ENCODE assay signal across 12 mouse cellular contexts in genomic region chr2:26634629-26635488, GRCm38 (mm10). TPM values are rescaled to one million over a fixed set of nuclear protein-coding genes. Genes with fewer than 3 reads are reported as not detected.
DNase-seq lines count a peak whose midpoint lies in the region; ATAC-seq and TF ChIP-seq lines count a peak whose summit lies in the region.
"Had no signal": no experiment of that assay in that cellular context is flagged by ENCODE, and none has a peak within 500 bp of the region (broad histone marks: within the 10 kb centered on the region; RNA-seq: fewer than 3 reads in every experiment).

No protein-coding gene starts in this region.

- H3K27ac ChIP-seq in forebrain, embryonic 11.5 days (ENCODE audit: low read depth, low read length), result no peak overlapping the region
- no peak overlapping the region for H3K27ac ChIP-seq in forebrain, embryonic 15.5 days (replicated peaks)
- H3K27ac ChIP-seq in midbrain, embryonic 10.5 days (replicated peaks), result no peak overlapping the region
- H3K27ac ChIP-seq in midbrain, embryonic 14.5 days (replicated peaks; ENCODE audit: low read depth, low read length), result no peak overlapping the region
- H3K27ac ChIP-seq in limb, embryonic 14.5 days (replicated peaks; ENCODE audit: low read depth, low read length), result no peak overlapping the region
- peak overlapping the region; percentile 28; the same call in 1 of the 2 replicates for H3K27ac ChIP-seq in neural tube, embryonic 13.5 days (replicated peaks)
- no peak overlapping the region for H3K27ac ChIP-seq in left cerebral cortex, adult 2 months

- no peak for TF ChIP-seq CTCF in left cerebral cortex, adult 2 months (IDR thresholded peaks at IDR 0.05)

- no peak overlapping the region for H3K4me2 ChIP-seq in forebrain, embryonic 11.5 days (ENCODE audit: low read depth, low read length, severe bottlenecking)
- no peak overlapping the region for H3K4me2 ChIP-seq in forebrain, embryonic 15.5 days (replicated peaks)
- no peak overlapping the region for H3K4me2 ChIP-seq in midbrain, embryonic 14.5 days (ENCODE audit: low read length)
- H3K4me2 ChIP-seq in limb, embryonic 14.5 days (replicated peaks; ENCODE audit: low read depth, low read length, severe bottlenecking), result no peak overlapping the region
- H3K4me2 ChIP-seq in neural tube, embryonic 13.5 days, result no peak overlapping the region
- H3K4me2 ChIP-seq: liver, embryonic 13.5 days had no signal

- intact Hi-C loops in left cerebral cortex, adult 2 months (cut with DNase I), result loop anchor here (5.0 kb wide), 1 partner anchor 188 kb away; the partner anchor contains the start of gene Sec16a

- 67% methylated on average over 12 of the region's 12 CpGs for WGBS in forebrain, embryonic 11.5 days
- 71% methylated on average over 12 of the region's 12 CpGs for WGBS in forebrain, embryonic 15.5 days
- WGBS in midbrain, embryonic 10.5 days, result 67% methylated on average over 12 of the region's 12 CpGs
- WGBS in midbrain, embryonic 14.5 days, result 75% methylated on average over 12 of the region's 12 CpGs
- 62% methylated on average over 12 of the region's 12 CpGs for WGBS in limb, embryonic 14.5 days
- WGBS in neural tube, embryonic 13.5 days, result 60% methylated on average over 12 of the region's 12 CpGs

- H3K27me3 ChIP-seq in forebrain, embryonic 11.5 days (ENCODE audit: control insufficient read depth, insufficient read depth, low read length), result no peaks in the 10 kb centered on the region
- H3K27me3 ChIP-seq in forebrain, embryonic 15.5 days, result no peaks in the 10 kb centered on the region
- H3K27me3 ChIP-seq in midbrain, embryonic 10.5 days (ENCODE audit: low read depth, poor library complexity, severe bottlenecking), result no peaks in the 10 kb centered on the region
- H3K27me3 ChIP-seq in midbrain, embryonic 14.5 days (ENCODE audit: control insufficient read depth, insufficient read depth, low read length), result no peaks in the 10 kb centered on the region
- H3K27me3 ChIP-seq in limb, embryonic 14.5 days (ENCODE audit: control insufficient read depth, insufficient read depth, low read length), result no peaks in the 10 kb centered on the region
- H3K27me3 ChIP-seq in neural tube, embryonic 13.5 days, result no peaks in the 10 kb centered on the region

- DNase-seq in forebrain, embryonic 11.5 days (ENCODE audit: low spot score), result peak; percentile 67
- DNase-seq in midbrain, embryonic 10.5 days (ENCODE audit: low spot score), result peak; percentile 35
- DNase-seq in midbrain, embryonic 14.5 days, result no peak
- no peak for DNase-seq in limb, embryonic 14.5 days (ENCODE audit: low spot score)
- DNase-seq in left cerebral cortex, adult 2 months (ENCODE audit: extremely low spot score in 1 of 2, low spot score in 2 of 2), result no peak
- DNase-seq in urinary bladder, postnatal 25 days (ENCODE audit: low spot score), result no peak
- DNase-seq: liver, embryonic 13.5 days had no signal

- peaks cover 15% of the 10 kb centered on the region for H3K36me3 ChIP-seq in forebrain, embryonic 11.5 days (ENCODE audit: control insufficient read depth, insufficient read depth, low read length)
- H3K36me3 ChIP-seq in forebrain, embryonic 15.5 days, result peaks cover 31% of the 10 kb centered on the region
- peaks cover 73% of the 10 kb centered on the region for H3K36me3 ChIP-seq in midbrain, embryonic 10.5 days
- H3K36me3 ChIP-seq in midbrain, embryonic 14.5 days (ENCODE audit: control insufficient read depth, insufficient read depth, low read length), result peaks cover 54% of the 10 kb centered on the region
- peaks cover 62% of the 10 kb centered on the region for H3K36me3 ChIP-seq in limb, embryonic 14.5 days (ENCODE audit: control insufficient read depth, insufficient read depth, low read length)
- H3K36me3 ChIP-seq in neural tube, embryonic 13.5 days, result peaks cover 52% of the 10 kb centered on the region

- H3K9ac ChIP-seq in forebrain, embryonic 11.5 days (ENCODE audit: low read length), result no peak overlapping the region
- H3K9ac ChIP-seq in forebrain, embryonic 15.5 days (replicated peaks), result no peak overlapping the region
- no peak overlapping the region for H3K9ac ChIP-seq in midbrain, embryonic 14.5 days (replicated peaks; ENCODE audit: low read length)
- no peak overlapping the region for H3K9ac ChIP-seq in limb, embryonic 14.5 days (ENCODE audit: low read depth, low read length, severe bottlenecking)
- peak overlapping the region; percentile 10; the same call in 1 of the 2 replicates for H3K9ac ChIP-seq in neural tube, embryonic 13.5 days
- H3K9ac ChIP-seq: liver, embryonic 13.5 days had no signal

- H3K4me1 ChIP-seq in forebrain, embryonic 11.5 days (replicated peaks; ENCODE audit: control insufficient read depth, insufficient read depth, low read length), result peaks cover 16% of the 10 kb centered on the region; the same call in 1 of the 2 replicates
- H3K4me1 ChIP-seq in forebrain, embryonic 15.5 days, result peaks cover 60% of the 10 kb centered on the region
- peaks cover 59% of the 10 kb centered on the region for H3K4me1 ChIP-seq in midbrain, embryonic 10.5 days
- H3K4me1 ChIP-seq in midbrain, embryonic 14.5 days (ENCODE audit: control insufficient read depth, insufficient read depth, low read length), result peaks cover 40% of the 10 kb centered on the region
- H3K4me1 ChIP-seq in limb, embryonic 14.5 days (ENCODE audit: control insufficient read depth, insufficient read depth, low read length), result peaks cover 20% of the 10 kb centered on the region
- H3K4me1 ChIP-seq in neural tube, embryonic 13.5 days (replicated peaks), result peaks cover 92% of the 10 kb centered on the region

- 0 out of 2 replicates have a peak, but pooled peaks have one; percentile 7 for TF ChIP-seq POLR2A in limb, embryonic 14.5 days (IDR thresholded peaks at IDR 0.05; ENCODE audit: borderline replicate concordance, extremely low read depth, insufficient read depth, insufficient read length)

- no peaks in the 10 kb centered on the region for H3K9me3 ChIP-seq in forebrain, embryonic 11.5 days (ENCODE audit: control insufficient read depth, low read length)
- no peaks in the 10 kb centered on the region for H3K9me3 ChIP-seq in forebrain, embryonic 15.5 days
- H3K9me3 ChIP-seq in midbrain, embryonic 10.5 days (replicated peaks), result no peaks in the 10 kb centered on the region
- no peaks in the 10 kb centered on the region for H3K9me3 ChIP-seq in midbrain, embryonic 14.5 days (ENCODE audit: control insufficient read depth, low read length)
- no peaks in the 10 kb centered on the region for H3K9me3 ChIP-seq in limb, embryonic 14.5 days (ENCODE audit: control insufficient read depth, low read length)
- no peaks in the 10 kb centered on the region for H3K9me3 ChIP-seq in neural tube, embryonic 13.5 days
- H3K9me3 ChIP-seq: liver, embryonic 13.5 days had no signal

- ATAC-seq in forebrain, embryonic 11.5 days (replicated peaks; ENCODE audit: low FRiP score), result no peak
- ATAC-seq in forebrain, embryonic 15.5 days (replicated peaks), result no peak
- ATAC-seq in midbrain, embryonic 14.5 days (ENCODE audit: low FRiP score, low TSS enrichment), result no peak
- ATAC-seq in limb, embryonic 14.5 days (ENCODE audit: low FRiP score, low read depth), result no peak
- ATAC-seq in neural tube, embryonic 13.5 days (ENCODE audit: low read depth), result no peak

- H3K4me3 ChIP-seq in forebrain, embryonic 11.5 days (ENCODE audit: low read depth, low read length), result no peak overlapping the region
- no peak overlapping the region for H3K4me3 ChIP-seq in forebrain, embryonic 15.5 days
- no peak overlapping the region for H3K4me3 ChIP-seq in midbrain, embryonic 10.5 days
- H3K4me3 ChIP-seq in midbrain, embryonic 14.5 days (replicated peaks; ENCODE audit: low read depth, low read length), result no peak overlapping the region
- H3K4me3 ChIP-seq in limb, embryonic 14.5 days (replicated peaks; ENCODE audit: low read length), result no peak overlapping the region
- H3K4me3 ChIP-seq in neural tube, embryonic 13.5 days, result no peak overlapping the region
- no peak overlapping the region for H3K4me3 ChIP-seq in left cerebral cortex, adult 2 months
- H3K4me3 ChIP-seq: liver, embryonic 13.5 days had no signal

RNA-seq across cellular contexts. Expression of gene Fam69b, which starts 6.6 kb away (rescaled TPM):
- 49.8 and 63.8 TPM in 2 replicates for polyA plus RNA-seq in forebrain, embryonic 11.5 days (2014; fragmentation: Nextera tagmentation; extraction: Ambion mirVana)
- 111 and 121 TPM in 2 replicates for polyA plus RNA-seq in forebrain, embryonic 15.5 days (2015; fragmentation: Nextera tagmentation; extraction: Ambion mirVana)
- polyA plus RNA-seq in midbrain, embryonic 10.5 days (2016; fragmentation: Nextera tagmentation; extraction: Ambion mirVana), result 36.4 and 51.4 TPM in 2 replicates
- polyA plus RNA-seq in midbrain, embryonic 14.5 days (2014; fragmentation: Nextera tagmentation; extraction: Ambion mirVana), result 123 and 160 TPM in 2 replicates
- 42.2 and 62.8 TPM in 2 replicates for polyA plus RNA-seq in limb, embryonic 14.5 days (2012; rRNA removed)
- 47.5 and 54.2 TPM in 2 replicates for polyA plus RNA-seq in limb, embryonic 14.5 days (2014; fragmentation: Nextera tagmentation; extraction: Ambion mirVana)
- polyA plus RNA-seq in neural tube, embryonic 13.5 days (2015; fragmentation: Nextera tagmentation; extraction: Ambion mirVana), result 91.8 and 101 TPM in 2 replicates
- 10 to 100 TPM; 72.4 to 78.9 TPM for total RNA-seq in left cerebral cortex, adult 2 months (2021)

RNA-seq across cellular contexts. Expression of gene Agpat2, which starts 30.6 kb away (rescaled TPM):
- 6.0 and 8.9 TPM in 2 replicates for polyA plus RNA-seq in forebrain, embryonic 11.5 days (2014; fragmentation: Nextera tagmentation; extraction: Ambion mirVana)
- 3.4 and 3.9 TPM in 2 replicates for polyA plus RNA-seq in forebrain, embryonic 15.5 days (2015; fragmentation: Nextera tagmentation; extraction: Ambion mirVana)
- 9.0 and 10.6 TPM in 2 replicates for polyA plus RNA-seq in midbrain, embryonic 10.5 days (2016; fragmentation: Nextera tagmentation; extraction: Ambion mirVana)
- polyA plus RNA-seq in midbrain, embryonic 14.5 days (2014; fragmentation: Nextera tagmentation; extraction: Ambion mirVana), result 1.8 and 3.8 TPM in 2 replicates
- 27.8 and 35.1 TPM in 2 replicates for polyA plus RNA-seq in limb, embryonic 14.5 days (2012; rRNA removed)
- polyA plus RNA-seq in limb, embryonic 14.5 days (2014; fragmentation: Nextera tagmentation; extraction: Ambion mirVana), result 24.1 and 28.9 TPM in 2 replicates
- polyA plus RNA-seq in neural tube, embryonic 13.5 days (2015; fragmentation: Nextera tagmentation; extraction: Ambion mirVana), result 6.0 and 7.4 TPM in 2 replicates
- total RNA-seq in left cerebral cortex, adult 2 months (2021), result 1 to 10 TPM; 1.3 to 1.8 TPM

RNA-seq across cellular contexts. Expression of gene Lcn4, which starts 36.2 kb away (rescaled TPM):
- not detected in 2 replicates for polyA plus RNA-seq in forebrain, embryonic 11.5 days (2014; fragmentation: Nextera tagmentation; extraction: Ambion mirVana)
- not detected in 2 replicates for polyA plus RNA-seq in forebrain, embryonic 15.5 days (2015; fragmentation: Nextera tagmentation; extraction: Ambion mirVana)
- polyA plus RNA-seq in midbrain, embryonic 10.5 days (2016; fragmentation: Nextera tagmentation; extraction: Ambion mirVana), result not detected in 2 replicates
- polyA plus RNA-seq in midbrain, embryonic 14.5 days (2014; fragmentation: Nextera tagmentation; extraction: Ambion mirVana), result not detected in 2 replicates
- not detected in 2 replicates for polyA plus RNA-seq in limb, embryonic 14.5 days (2012; rRNA removed)
- polyA plus RNA-seq in limb, embryonic 14.5 days (2014; fragmentation: Nextera tagmentation; extraction: Ambion mirVana), result not detected in 2 replicates
- not detected in 2 replicates for polyA plus RNA-seq in neural tube, embryonic 13.5 days (2015; fragmentation: Nextera tagmentation; extraction: Ambion mirVana)
- total RNA-seq in left cerebral cortex, adult 2 months (2021), result not detected
- total RNA-seq: adrenal gland, postnatal 36 days; gastrocnemius, adult 18-20 months had no signal
- polyA plus RNA-seq: liver, embryonic 13.5 days; stomach, embryonic 14.5 days had no signal

RNA-seq across cellular contexts. Expression of gene Gm20532, which starts 48.4 kb away (rescaled TPM):
- not detected in 2 replicates for polyA plus RNA-seq in forebrain, embryonic 11.5 days (2014; fragmentation: Nextera tagmentation; extraction: Ambion mirVana)
- polyA plus RNA-seq in forebrain, embryonic 15.5 days (2015; fragmentation: Nextera tagmentation; extraction: Ambion mirVana), result not detected in 2 replicates
- polyA plus RNA-seq in midbrain, embryonic 10.5 days (2016; fragmentation: Nextera tagmentation; extraction: Ambion mirVana), result not detected in 2 replicates
- not detected in 2 replicates for polyA plus RNA-seq in midbrain, embryonic 14.5 days (2014; fragmentation: Nextera tagmentation; extraction: Ambion mirVana)
- polyA plus RNA-seq in limb, embryonic 14.5 days (2012; rRNA removed), result not detected in 2 replicates
- polyA plus RNA-seq in limb, embryonic 14.5 days (2014; fragmentation: Nextera tagmentation; extraction: Ambion mirVana), result not detected in 2 replicates
- polyA plus RNA-seq in neural tube, embryonic 13.5 days (2015; fragmentation: Nextera tagmentation; extraction: Ambion mirVana), result not detected in 2 replicates
- total RNA-seq in left cerebral cortex, adult 2 months (2021), result not detected
- total RNA-seq: adrenal gland, postnatal 36 days; gastrocnemius, adult 18-20 months had no signal
- polyA plus RNA-seq: liver, embryonic 13.5 days; stomach, embryonic 14.5 days had no signal

RNA-seq across cellular contexts. Expression of gene Egfl7, which starts 55.0 kb away (rescaled TPM):
- 58.4 and 63.7 TPM in 2 replicates for polyA plus RNA-seq in forebrain, embryonic 11.5 days (2014; fragmentation: Nextera tagmentation; extraction: Ambion mirVana)
- 46.4 and 56.9 TPM in 2 replicates for polyA plus RNA-seq in forebrain, embryonic 15.5 days (2015; fragmentation: Nextera tagmentation; extraction: Ambion mirVana)
- polyA plus RNA-seq in midbrain, embryonic 10.5 days (2016; fragmentation: Nextera tagmentation; extraction: Ambion mirVana), result 68.5 and 85.7 TPM in 2 replicates
- polyA plus RNA-seq in midbrain, embryonic 14.5 days (2014; fragmentation: Nextera tagmentation; extraction: Ambion mirVana), result 36.7 and 51.1 TPM in 2 replicates
- 262 and 311 TPM in 2 replicates for polyA plus RNA-seq in limb, embryonic 14.5 days (2012; rRNA removed)
- polyA plus RNA-seq in limb, embryonic 14.5 days (2014; fragmentation: Nextera tagmentation; extraction: Ambion mirVana), result 104 and 108 TPM in 2 replicates
- polyA plus RNA-seq in neural tube, embryonic 13.5 days (2015; fragmentation: Nextera tagmentation; extraction: Ambion mirVana), result 78.3 and 82.0 TPM in 2 replicates
- 10 to 100 TPM; 62.4 to 67.4 TPM for total RNA-seq in left cerebral cortex, adult 2 months (2021)

Comparison
In these comparisons a context has a peak if more than half of its experiments do, and no peak if none do; other contexts are left out.
1. DNase-seq: peak in forebrain, embryonic 11.5 days (single experiment) and midbrain, embryonic 10.5 days (single experiment); none in midbrain, embryonic 14.5 days (single experiment), limb, embryonic 14.5 days (single experiment), left cerebral cortex, adult 2 months (0 of 2) and urinary bladder, postnatal 25 days (single experiment).